Mouse (Mus musculus) limb, embryonic 11.5 days (tissue): ENCODE measurements around the gene Dennd6b. TPM values are rescaled to one million over a fixed set of nuclear protein-coding genes. Genes with fewer than 3 reads are reported as not detected.

Experiments
- ATAC-seq: fragments of 200-750 bp; cut with Nextera tagmentation; 2 replicates; pipeline ENCODE4 v1.8.0; 2017; ENCODE audit warnings: low read depth; ENCODE audit not compliant: insufficient number of reproducible peaks, low FRiP score, low TSS enrichment
- DNase-seq: peaks from one replicate; pipeline ENCODE4 v3.0.0-alpha.2; 2015; ENCODE audit warnings: low spot score
- H3K27ac ChIP-seq: fragments of 300-500 bp; sonication (generic); replicated peaks from 2 replicates; pipeline ENCODE4 v1.5.1; 2014; ENCODE audit warnings: low read depth, mild to moderate bottlenecking, low read length
- H3K27me3 ChIP-seq: fragments of 300-500 bp; sonication (generic); 2 replicates; pipeline ENCODE4 v1.6.1; 2014; ENCODE audit warnings: mild to moderate bottlenecking, low read length, mixed read lengths; ENCODE audit not compliant: control insufficient read depth, insufficient read depth
- H3K36me3 ChIP-seq: fragments of 300-500 bp; sonication (generic); 2 replicates; pipeline ENCODE4 v1.6.1; 2014; ENCODE audit warnings: mild to moderate bottlenecking, low read length, moderate library complexity, mixed read lengths; ENCODE audit not compliant: control insufficient read depth, insufficient read depth
- H3K4me1 ChIP-seq: fragments of 300-500 bp; sonication (generic); 2 replicates; pipeline ENCODE4 v1.6.1; 2014; ENCODE audit warnings: low read length, mixed read lengths; ENCODE audit not compliant: control insufficient read depth, insufficient read depth
- H3K4me2 ChIP-seq: fragments of 300-500 bp; sonication (generic); 2 replicates; pipeline ENCODE4 v1.6.1; 2014; ENCODE audit warnings: low read depth, mild to moderate bottlenecking, moderate library complexity; ENCODE audit not compliant: severe bottlenecking
- H3K4me3 ChIP-seq: fragments of 300-500 bp; sonication (generic); 2 replicates; pipeline ENCODE4 v1.5.1; 2014; ENCODE audit warnings: low read depth, low read length
- H3K9ac ChIP-seq: fragments of 300-500 bp; sonication (generic); 2 replicates; pipeline ENCODE4 v1.6.1; 2014; ENCODE audit warnings: mild to moderate bottlenecking, low read length
- H3K9me3 ChIP-seq: fragments of 300-500 bp; sonication (generic); 2 replicates; pipeline ENCODE4 v1.6.1; 2016; ENCODE audit warnings: low read length; ENCODE audit not compliant: control insufficient read depth
- WGBS: fragments of 180-500 bp; shearing (Covaris S2); extraction: QIAGEN DNeasy Blood & Tissue Kit; methylation state at CpG from one replicate; pipeline ENCODE4 v1.1.7; 2014; 5-methylcytosine and 5-hydroxymethylcytosine counted together
- polyA plus RNA-seq: library from polyadenylated mRNA; unstranded; fragments of >200 nt; fragmentation: Nextera tagmentation; extraction: Ambion mirVana; gene quantifications from 2 replicates; pipeline ENCODE4 v1.2.1, GENCODE M21; 2014

Gene Dennd6b
- polyA plus RNA-seq, 1 experiment from 2014 or later: 19.4 TPM

DNA sequence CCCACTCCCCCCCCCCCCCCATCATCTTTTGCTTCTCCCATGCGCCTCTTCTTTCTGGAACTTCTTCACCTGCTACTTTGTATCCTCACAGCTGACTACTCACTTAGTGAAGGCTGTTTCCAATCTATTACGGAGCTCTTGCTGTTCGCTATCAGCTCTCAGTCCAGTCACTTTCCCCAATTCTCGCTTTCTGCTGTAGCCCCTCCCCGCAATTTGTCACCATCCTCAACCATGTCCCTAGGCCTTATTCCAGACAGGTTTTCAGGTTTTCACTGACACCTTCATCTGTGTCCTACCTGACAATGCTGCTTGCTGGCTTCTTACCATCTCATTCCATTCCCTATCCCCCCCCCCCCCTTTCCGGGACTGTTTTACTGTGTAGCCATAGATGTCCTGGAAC is 16.2 kb upstream of the Dennd6b start:
- H3K4me3 ChIP-seq: peak overlapping the region; percentile 93
- 55% methylated on average over 6 of the region's 6 CpGs for WGBS
- peak overlapping the region; percentile 85 for H3K4me2 ChIP-seq
- no peak for ATAC-seq
- H3K27ac ChIP-seq: no peak overlapping the region
- H3K9ac ChIP-seq: peak overlapping the region; percentile 97; the same call in 1 of the 2 replicates
- H3K36me3 ChIP-seq: peaks cover 3% of the 10 kb centered on the region; the same call in 1 of the 2 replicates
- no peaks in the 10 kb centered on the region for H3K27me3 ChIP-seq
- no peak for DNase-seq
- H3K4me1 ChIP-seq: no peaks in the 10 kb centered on the region
- H3K9me3 ChIP-seq: no peaks in the 10 kb centered on the region

DNA sequence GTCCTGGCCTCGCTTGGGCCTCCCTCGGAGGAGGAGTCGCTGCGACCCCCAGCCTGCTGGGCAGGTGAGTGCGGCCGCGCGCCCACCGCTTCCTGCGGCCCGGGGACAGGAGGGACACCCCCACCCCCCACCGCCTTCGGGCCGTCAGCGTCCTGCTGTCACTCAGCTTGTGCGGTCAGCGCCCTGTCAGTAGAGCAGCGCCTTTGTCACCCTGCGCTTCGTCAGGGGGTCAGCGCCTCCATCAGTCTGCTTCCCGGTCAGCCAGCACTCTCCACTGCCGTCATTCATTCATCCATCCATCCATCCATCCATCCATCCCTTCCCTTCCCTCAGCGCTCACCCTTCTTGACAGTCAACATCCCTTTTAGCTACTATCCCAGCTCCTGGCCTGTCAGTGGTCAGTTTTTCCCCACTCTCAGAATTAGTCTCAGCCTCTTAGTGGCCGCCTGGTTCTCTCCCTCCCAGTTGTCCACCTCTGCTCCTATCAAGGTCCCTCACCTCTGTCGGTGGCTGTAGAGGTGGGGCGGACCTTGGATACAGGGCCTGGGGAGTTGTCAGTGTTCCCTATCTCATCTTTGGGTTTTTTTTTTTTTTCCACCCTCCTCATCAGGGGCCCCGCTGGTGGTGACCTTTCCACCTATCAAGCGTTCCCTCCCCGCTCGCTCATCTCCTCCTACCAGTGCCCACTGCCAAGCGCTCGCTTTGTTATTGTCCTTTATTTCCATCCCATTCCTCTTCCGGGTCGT is 15.6 kb upstream of the Dennd6b start:
- Histone ChIP-seq H3K4me1 (no peaks in the 10 kb centered on the region), H3K4me3 (peak overlapping the region; percentile 93), H3K9me3 (no peaks in the 10 kb centered on the region), H3K27me3 (no peaks in the 10 kb centered on the region), H3K9ac (peak overlapping the region; percentile 97), H3K27ac (peak overlapping the region; percentile 73), H3K36me3 (peaks cover 3% of the 10 kb centered on the region; the same call in 1 of the 2 replicates), H3K4me2 (peak overlapping the region; percentile 85)
- peak; percentile 68 for ATAC-seq
- 2% methylated on average over 35 of the region's 35 CpGs for WGBS
- DNase-seq: no peak

DNA sequence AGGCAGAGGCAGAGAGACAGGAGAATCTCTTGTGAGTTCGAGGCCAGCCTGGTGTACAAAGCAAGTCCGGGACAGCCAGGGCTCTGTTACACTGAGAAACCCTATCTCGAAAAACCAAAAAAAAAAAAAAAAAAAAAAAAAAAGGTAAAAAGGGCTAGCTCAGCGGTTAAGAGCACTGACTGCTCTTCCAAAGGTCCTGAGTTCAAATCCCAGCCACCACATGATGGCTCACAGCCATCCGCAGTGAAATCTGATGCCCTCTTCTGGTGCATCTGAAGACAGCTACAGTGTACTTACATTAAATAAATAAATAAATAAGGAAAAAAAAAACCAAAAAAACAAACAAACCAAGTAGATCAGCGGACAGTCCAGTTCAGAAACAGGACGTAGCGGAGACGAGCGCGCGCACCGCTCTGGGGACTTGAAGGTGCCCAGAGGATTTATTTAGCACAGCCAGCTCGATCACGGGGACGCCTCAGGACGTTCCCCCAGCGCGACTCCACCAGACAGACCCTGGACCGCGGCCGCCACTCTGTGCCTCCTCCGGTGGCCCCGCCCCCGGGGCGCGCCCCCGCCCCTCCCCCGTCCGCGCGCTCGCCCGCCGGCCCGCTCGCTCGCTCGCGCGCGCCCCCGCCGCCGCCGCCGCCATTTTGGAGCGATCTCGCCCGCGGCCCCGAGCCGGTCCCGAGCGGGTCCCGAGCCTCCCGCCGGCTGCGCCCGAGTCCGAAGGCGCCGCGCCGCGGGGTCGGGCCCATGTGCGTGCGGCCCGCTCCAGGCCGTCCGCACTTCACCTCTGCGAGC is 14.8 kb upstream of the Dennd6b start, which contains the start of gene Ppp6r2:
Gene Ppp6r2, plus strand, starts transcription at position 639 of the 801 bp plus-strand sequence.
- peak; percentile 85 for ATAC-seq
- peak; percentile 88 for DNase-seq
- no peaks in the 10 kb centered on the region for H3K9me3 ChIP-seq
- peaks cover 3% of the 10 kb centered on the region; the same call in 1 of the 2 replicates for H3K36me3 ChIP-seq
- H3K27me3 ChIP-seq: no peaks in the 10 kb centered on the region
- H3K4me2 ChIP-seq: peak within 1 kb of the TSS; percentile 85
- H3K4me1 ChIP-seq: no peaks in the 10 kb centered on the region
- H3K27ac ChIP-seq: peak within 1 kb of the TSS; percentile 73
- peak within 1 kb of the TSS; percentile 97 for H3K9ac ChIP-seq
- H3K4me3 ChIP-seq: peak within 1 kb of the TSS; percentile 93
- 3% methylated on average over 66 of the region's 73 CpGs for WGBS

DNA sequence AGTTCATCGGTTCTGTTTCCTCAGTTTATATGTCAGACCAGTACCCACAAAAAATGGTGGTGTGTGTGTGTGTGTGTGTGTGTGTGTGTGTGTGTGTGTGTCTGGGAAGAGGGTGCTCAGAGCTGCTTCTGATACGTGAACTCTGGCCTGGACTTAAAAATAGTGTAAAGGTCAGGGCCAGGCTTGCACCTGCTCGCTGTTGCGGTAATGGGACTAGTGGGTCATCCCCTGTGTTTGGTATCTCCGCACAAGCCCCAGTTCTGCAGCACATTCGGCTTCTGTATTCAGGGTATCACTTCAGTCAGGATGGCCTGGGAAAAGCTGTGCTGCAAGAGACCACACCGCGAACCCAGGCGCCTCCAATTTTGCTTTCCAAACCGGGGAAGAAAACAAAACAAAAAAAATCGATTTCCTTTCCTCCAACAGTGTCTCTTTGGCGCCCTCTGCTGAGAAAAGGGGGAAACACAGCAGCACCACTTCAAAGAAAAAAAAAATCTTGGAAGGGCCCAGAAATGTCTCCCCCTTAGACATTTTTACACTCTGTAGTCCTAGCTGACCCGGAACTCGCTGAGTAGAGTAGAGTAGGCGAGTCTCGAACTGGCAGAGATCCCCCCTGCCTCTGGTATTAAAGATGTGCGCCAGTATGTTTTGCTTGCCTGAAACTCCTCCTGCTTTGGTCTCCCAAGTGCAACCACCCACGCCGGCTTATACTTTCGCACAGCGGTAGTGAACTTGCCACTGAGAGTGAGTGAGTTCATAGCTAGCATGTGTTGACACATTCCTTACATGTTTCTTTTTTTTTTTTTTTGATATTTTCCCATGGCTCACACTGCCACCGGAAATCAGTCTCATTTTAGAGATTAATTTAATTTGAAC is 13.8 kb upstream of the Dennd6b start:
- Histone ChIP-seq H3K27me3 (no peaks in the 10 kb centered on the region), H3K4me1 (no peaks in the 10 kb centered on the region), H3K27ac (no peak overlapping the region), H3K9ac (peak overlapping the region; percentile 40; the same call in 1 of the 2 replicates), H3K9me3 (no peaks in the 10 kb centered on the region), H3K4me2 (peak overlapping the region; percentile 41; the same call in 1 of the 2 replicates), H3K36me3 (no peaks in the 10 kb centered on the region), H3K4me3 (0 out of 2 replicates have a peak overlapping the region, but pooled peaks have one; percentile 6)
- WGBS: 25% methylated on average over 22 of the region's 22 CpGs
- ATAC-seq: no peak
- DNase-seq: peak; percentile 93

DNA sequence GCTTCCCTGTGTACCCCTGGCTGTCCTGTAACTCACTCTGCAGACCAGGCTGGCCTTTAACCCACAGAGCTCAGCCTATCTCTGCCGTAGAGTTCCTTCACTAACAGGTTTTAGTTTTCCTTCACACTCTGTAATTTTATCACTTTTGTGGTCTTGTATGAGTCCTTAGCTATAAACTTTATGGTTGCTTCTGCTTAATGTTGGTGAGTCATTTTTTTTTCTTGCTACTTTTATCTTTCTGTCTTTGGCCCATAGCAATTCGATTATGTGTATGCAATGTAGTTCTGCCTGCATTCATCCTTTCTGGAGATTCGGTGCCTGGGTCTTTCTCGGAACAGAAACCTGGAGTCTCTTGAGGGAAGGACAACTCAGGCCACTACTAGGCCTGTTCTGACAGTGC is 11.2 kb upstream of the Dennd6b start:
- H3K4me1 ChIP-seq: no peaks in the 10 kb centered on the region
- H3K27ac ChIP-seq: no peak overlapping the region
- WGBS: 90% methylated on average over 4 of the region's 4 CpGs
- H3K9ac ChIP-seq: no peak overlapping the region
- ATAC-seq (no peak), DNase-seq (no peak)
- H3K4me3 ChIP-seq: no peak overlapping the region
- no peak overlapping the region for H3K4me2 ChIP-seq
- no peaks in the 10 kb centered on the region for H3K9me3 ChIP-seq
- H3K27me3 ChIP-seq: no peaks in the 10 kb centered on the region
- H3K36me3 ChIP-seq: no peaks in the 10 kb centered on the region

DNA sequence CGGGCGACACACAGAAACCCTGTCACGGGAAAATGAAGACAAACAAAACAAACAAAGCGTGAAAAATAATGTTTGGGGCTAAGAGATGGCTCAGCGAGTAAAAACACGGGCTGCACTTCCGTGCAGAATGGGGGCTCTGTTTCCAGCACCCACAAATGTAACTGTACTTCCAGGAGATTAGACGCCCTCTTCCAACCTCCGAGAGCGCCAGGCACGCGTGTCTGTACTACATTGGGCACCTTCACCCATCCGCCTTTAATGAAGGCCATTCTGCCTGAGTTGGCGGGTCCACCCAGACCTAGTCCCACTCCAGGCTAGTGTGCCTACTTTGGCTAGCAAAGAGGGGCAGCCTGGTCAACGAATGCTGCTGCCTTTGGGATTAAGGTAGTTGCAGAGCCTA is 760 bp upstream of the Dennd6b start:
- Histone ChIP-seq H3K4me1 (no peaks in the 10 kb centered on the region), H3K27ac (no peak overlapping the region)
- no peak for DNase-seq

DNA sequence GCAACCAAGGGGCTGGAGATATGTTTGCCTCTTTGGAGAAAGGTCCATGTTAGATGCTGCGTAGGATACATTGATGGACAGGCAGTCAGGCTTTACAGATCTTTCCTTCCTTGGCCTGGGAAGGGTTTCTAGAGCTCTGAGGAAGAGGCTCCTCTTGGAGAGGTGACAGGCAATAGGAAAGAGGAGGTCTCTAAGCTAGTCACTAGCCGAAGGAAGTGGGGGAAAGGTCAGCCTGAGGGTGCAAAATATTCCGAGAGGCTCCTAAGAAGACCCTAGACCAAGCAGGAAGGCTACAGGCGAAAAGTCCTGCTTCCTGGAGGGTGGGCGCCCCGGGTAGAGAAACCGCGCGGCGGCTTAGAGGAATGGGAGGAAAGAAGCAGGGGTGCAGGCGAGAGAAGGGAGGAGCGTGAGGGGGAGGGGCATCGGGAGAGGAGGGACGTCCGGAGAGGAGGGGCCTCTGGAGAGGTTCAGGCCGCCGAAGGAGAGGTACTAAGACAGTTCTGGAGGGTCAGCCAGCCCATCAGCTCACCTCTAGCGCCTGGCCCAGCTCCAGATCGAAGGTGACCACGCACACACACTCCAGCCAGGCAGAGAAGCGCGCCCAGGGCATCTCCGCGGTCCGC is 495 bp downstream of the Dennd6b start:
- DNase-seq (peak; percentile 92), ATAC-seq (peak; percentile 89)
- peak overlapping the region; percentile 86 for H3K9ac ChIP-seq
- under 1% methylated on average over 25 of the region's 25 CpGs for WGBS
- H3K4me2 ChIP-seq: peak overlapping the region; percentile 66
- H3K27ac ChIP-seq: peak overlapping the region; percentile 92
- no peaks in the 10 kb centered on the region for H3K4me1 ChIP-seq
- H3K4me3 ChIP-seq: peak overlapping the region; percentile 60
- H3K36me3 ChIP-seq: no peaks in the 10 kb centered on the region
- H3K9me3 ChIP-seq: no peaks in the 10 kb centered on the region
- H3K27me3 ChIP-seq: no peaks in the 10 kb centered on the region

More for the DNA sequence above, 760 bp upstream of the Dennd6b start:
- H3K4me2 ChIP-seq: peak overlapping the region; percentile 66
- H3K9ac ChIP-seq: no peak overlapping the region
- no peaks in the 10 kb centered on the region for H3K36me3 ChIP-seq
- peak overlapping the region; percentile 60 for H3K4me3 ChIP-seq
- 80% methylated on average over 15 of the region's 15 CpGs for WGBS
- no peaks in the 10 kb centered on the region for H3K9me3 ChIP-seq
- no peaks in the 10 kb centered on the region for H3K27me3 ChIP-seq
- no peak for ATAC-seq
